Mouse (Mus musculus) liver, embryonic 14.5 days (tissue): ENCODE results near the gene Was.

Source experiments
- CTCF ChIP-seq: IDR thresholded peaks from 2 replicates; pipeline ENCODE4 v1.5.1; 2016; ENCODE audit warnings: antibody characterized with exemption, low read depth, control low read depth
- EP300 ChIP-seq: IDR thresholded peaks from 2 replicates; pipeline ENCODE4 v1.6.1; 2016; ENCODE audit warnings: antibody characterized with exemption, low read depth

DNA sequence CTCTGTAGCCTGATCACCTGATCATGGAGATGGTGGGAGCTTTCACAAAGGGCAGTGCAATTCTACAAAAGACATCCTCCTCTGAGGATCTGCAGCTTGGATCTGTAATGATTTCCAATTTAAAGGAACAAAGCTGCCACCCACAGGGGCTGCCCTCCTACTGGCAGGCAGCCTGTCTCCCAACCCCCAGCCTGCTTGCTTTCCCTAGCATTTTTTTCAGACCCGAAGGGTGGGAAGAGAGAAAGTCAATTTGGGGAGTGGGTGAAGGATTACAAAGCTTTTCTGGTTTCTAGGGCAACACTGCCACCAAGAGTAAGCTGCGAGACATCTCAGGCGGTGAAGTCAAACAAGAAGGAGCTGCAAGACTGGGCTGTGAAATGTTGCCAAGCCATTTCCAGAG is 10.7 kb upstream of the Was start:
- TF ChIP-seq CTCF (peak; percentile 39), EP300 (no peak)
